Mouse (Mus musculus): ENCODE measurements around the gene Mbnl2. TPM values are rescaled to one million over a fixed set of nuclear protein-coding genes. Genes with fewer than 3 reads are reported as not detected.
A peak's percentile ranks its signal among the peaks of the same experiment; 100 is the strongest.

The Mbnl2 gene
- polyA plus RNA-seq, 1 experiment from 2014 or later = 163 TPM

GRCm38 (mm10) chr14:120302913-120303548 is 27.6 kb downstream of the Mbnl2 start:
- Histone ChIP-seq H3K9me3 (no peaks in the 10 kb centered on the region), H3K4me2 (no peak overlapping the region), H3K27ac (0 out of 2 replicates have a peak overlapping the region, but pooled peaks have one; percentile 43), H3K27me3 (no peaks in the 10 kb centered on the region), H3K9ac (no peak overlapping the region), H3K36me3 (no peaks in the 10 kb centered on the region), H3K4me1 (peaks cover 53% of the 10 kb centered on the region), H3K4me3 (no peak overlapping the region)
- WGBS = 29% methylated on average over 6 of the region's 6 CpGs
- ATAC-seq (ENCODE audit: insufficient number of reproducible peaks, low FRiP score, low TSS enrichment, low read depth) = no peak

GRCm38 (mm10) chr14:120306229-120306628 is 30.8 kb downstream of the Mbnl2 start:
- Histone ChIP-seq H3K4me2 (no peak overlapping the region), H3K9me3 (no peaks in the 10 kb centered on the region), H3K4me1 (peaks cover 61% of the 10 kb centered on the region), H3K27me3 (no peaks in the 10 kb centered on the region), H3K9ac (no peak overlapping the region), H3K27ac (no peak overlapping the region), H3K36me3 (no peaks in the 10 kb centered on the region), H3K4me3 (no peak overlapping the region)
- WGBS = 66% methylated on average over 11 of the region's 11 CpGs
- no peak for ATAC-seq (ENCODE audit: insufficient number of reproducible peaks, low FRiP score, low TSS enrichment, low read depth)

GRCm38 (mm10) chr14:120307356-120307755 is 31.9 kb downstream of the Mbnl2 start:
- Histone ChIP-seq H3K4me1 (peaks cover 66% of the 10 kb centered on the region), H3K27ac (0 out of 2 replicates have a peak overlapping the region, but pooled peaks have one; percentile 43), H3K4me3 (no peak overlapping the region), H3K9me3 (no peaks in the 10 kb centered on the region), H3K9ac (no peak overlapping the region), H3K4me2 (no peak overlapping the region), H3K27me3 (no peaks in the 10 kb centered on the region), H3K36me3 (no peaks in the 10 kb centered on the region)
- 64% methylated on average over 3 of the region's 3 CpGs for WGBS
- no peak for ATAC-seq (ENCODE audit: insufficient number of reproducible peaks, low FRiP score, low TSS enrichment, low read depth)

- no peaks in the 10 kb centered on the region for H3K9me3 ChIP-seq
- WGBS = 45% methylated on average over 4 of the region's 4 CpGs
- H3K27me3 ChIP-seq = no peaks in the 10 kb centered on the region
- H3K4me2 ChIP-seq = no peak overlapping the region
- H3K4me3 ChIP-seq = no peak overlapping the region
- no peak overlapping the region for H3K9ac ChIP-seq
- ATAC-seq (ENCODE audit: insufficient number of reproducible peaks, low FRiP score, low TSS enrichment, low read depth) = no peak
- H3K36me3 ChIP-seq = no peaks in the 10 kb centered on the region
- peaks cover 67% of the 10 kb centered on the region for H3K4me1 ChIP-seq
- peak overlapping the region; percentile 54; the same call in 1 of the 2 replicates for H3K27ac ChIP-seq
Measured at GRCm38 (mm10) chr14:120307963-120308362, 32.5 kb downstream of the Mbnl2 start.

- no peak overlapping the region for H3K4me2 ChIP-seq
- no peaks in the 10 kb centered on the region; the same call in 1 of the 2 replicates for H3K36me3 ChIP-seq
- 85% methylated on average over 6 of the region's 6 CpGs for WGBS
- H3K4me3 ChIP-seq = no peak overlapping the region
- ATAC-seq (ENCODE audit: insufficient number of reproducible peaks, low FRiP score, low TSS enrichment, low read depth) = no peak
- peak overlapping the region; percentile 18; the same call in 1 of the 2 replicates for H3K27ac ChIP-seq
- H3K4me1 ChIP-seq = peaks cover 59% of the 10 kb centered on the region
- H3K9ac ChIP-seq = no peak overlapping the region
- H3K9me3 ChIP-seq = no peaks in the 10 kb centered on the region
- H3K27me3 ChIP-seq = no peaks in the 10 kb centered on the region
Measured at GRCm38 (mm10) chr14:120309691-120310090, 34.2 kb downstream of the Mbnl2 start.

GRCm38 (mm10) chr14:120311330-120312097 is 36.0 kb downstream of the Mbnl2 start:
- no peak overlapping the region for H3K4me3 ChIP-seq
- no peaks in the 10 kb centered on the region for H3K9me3 ChIP-seq
- no peak overlapping the region for H3K9ac ChIP-seq
- peaks cover 64% of the 10 kb centered on the region for H3K4me1 ChIP-seq
- H3K27me3 ChIP-seq = no peaks in the 10 kb centered on the region
- peaks cover 5% of the 10 kb centered on the region; the same call in 1 of the 2 replicates for H3K36me3 ChIP-seq
- no peak for ATAC-seq (ENCODE audit: insufficient number of reproducible peaks, low FRiP score, low TSS enrichment, low read depth)
- WGBS = 53% methylated on average over 12 of the region's 12 CpGs
- peak overlapping the region; percentile 63 for H3K27ac ChIP-seq
- no peak overlapping the region for H3K4me2 ChIP-seq

GRCm38 (mm10) chr14:120312661-120313406 is 37.4 kb downstream of the Mbnl2 start:
- H3K9me3 ChIP-seq = no peaks in the 10 kb centered on the region
- peak; percentile 66; the same call in 1 of the 2 replicates for ATAC-seq (ENCODE audit: insufficient number of reproducible peaks, low FRiP score, low TSS enrichment, low read depth)
- peaks cover 5% of the 10 kb centered on the region; the same call in 1 of the 2 replicates for H3K36me3 ChIP-seq
- peak overlapping the region; percentile 67 for H3K27ac ChIP-seq
- H3K27me3 ChIP-seq = no peaks in the 10 kb centered on the region
- H3K4me1 ChIP-seq = peaks cover 56% of the 10 kb centered on the region
- H3K9ac ChIP-seq = no peak overlapping the region
- no peak overlapping the region for H3K4me2 ChIP-seq
- no peak overlapping the region for H3K4me3 ChIP-seq
- WGBS = 63% methylated on average over 12 of the region's 12 CpGs

- 72% methylated on average over 8 of the region's 8 CpGs for WGBS
- H3K4me3 ChIP-seq = no peak overlapping the region
- no peak overlapping the region for H3K4me2 ChIP-seq
- peaks cover 52% of the 10 kb centered on the region for H3K4me1 ChIP-seq
- no peaks in the 10 kb centered on the region for H3K9me3 ChIP-seq
- 0 out of 2 replicates have a peak, but pooled peaks have one; percentile 41 for ATAC-seq (ENCODE audit: insufficient number of reproducible peaks, low FRiP score, low TSS enrichment, low read depth)
- H3K9ac ChIP-seq = no peak overlapping the region
- H3K36me3 ChIP-seq = peaks cover 5% of the 10 kb centered on the region; the same call in 1 of the 2 replicates
- H3K27ac ChIP-seq = peak overlapping the region; percentile 67
- no peaks in the 10 kb centered on the region for H3K27me3 ChIP-seq
Measured at GRCm38 (mm10) chr14:120313466-120313865, 38.0 kb downstream of the Mbnl2 start.

GRCm38 (mm10) chr14:120315721-120316120 is 40.3 kb downstream of the Mbnl2 start:
- H3K27me3 ChIP-seq = no peaks in the 10 kb centered on the region
- H3K36me3 ChIP-seq = peaks cover 5% of the 10 kb centered on the region; the same call in 1 of the 2 replicates
- 0 out of 2 replicates have a peak overlapping the region, but pooled peaks have one; percentile 3 for H3K27ac ChIP-seq
- WGBS = 79% methylated on average over 5 of the region's 5 CpGs
- no peak overlapping the region for H3K4me2 ChIP-seq
- H3K9me3 ChIP-seq = no peaks in the 10 kb centered on the region
- peaks cover 48% of the 10 kb centered on the region for H3K4me1 ChIP-seq
- no peak overlapping the region for H3K4me3 ChIP-seq
- no peak for ATAC-seq (ENCODE audit: insufficient number of reproducible peaks, low FRiP score, low TSS enrichment, low read depth)
- H3K9ac ChIP-seq = no peak overlapping the region

- no peaks in the 10 kb centered on the region for H3K9me3 ChIP-seq
- H3K36me3 ChIP-seq = peaks cover 5% of the 10 kb centered on the region; the same call in 1 of the 2 replicates
- WGBS = 34% methylated on average over 6 of the region's 6 CpGs
- no peak overlapping the region for H3K9ac ChIP-seq
- ATAC-seq (ENCODE audit: insufficient number of reproducible peaks, low FRiP score, low TSS enrichment, low read depth) = peak; percentile 62; the same call in 1 of the 2 replicates
- no peaks in the 10 kb centered on the region for H3K27me3 ChIP-seq
- H3K27ac ChIP-seq = peak overlapping the region; percentile 30; the same call in 1 of the 2 replicates
- no peak overlapping the region for H3K4me3 ChIP-seq
- H3K4me1 ChIP-seq = peaks cover 33% of the 10 kb centered on the region
- no peak overlapping the region for H3K4me2 ChIP-seq
Measured at GRCm38 (mm10) chr14:120318326-120318935, 43.0 kb downstream of the Mbnl2 start.
